Mouse (Mus musculus): ENCODE data around the gene Klhl12.

GRCm38 (mm10) chr1:134484623-134485022 is 29.3 kb downstream of the Klhl12 start:
- TF ChIP-seq MYOG (IDR thresholded peaks at IDR 0.05; ENCODE audit: control insufficient read depth, extremely low read depth, insufficient read length), result no peak
- no peak for TF ChIP-seq USF1 (IDR thresholded peaks at IDR 0.05; ENCODE audit: low read depth)
- TF ChIP-seq CTCF (IDR thresholded peaks at IDR 0.05; ENCODE audit: control insufficient read depth, insufficient read depth, insufficient read length), result no peak
- no peak for TF ChIP-seq MYOD1 (IDR thresholded peaks at IDR 0.05; ENCODE audit: control insufficient read depth, insufficient read length, low read depth)
- no peak for TF ChIP-seq MAX (IDR thresholded peaks at IDR 0.05)
- TF ChIP-seq FOSL1 (IDR thresholded peaks at IDR 0.05; ENCODE audit: insufficient read depth, low read length, poor library complexity, severe bottlenecking), result no peak
- TF ChIP-seq CEBPB (IDR thresholded peaks at IDR 0.05; ENCODE audit: low read depth), result no peak

Data from C2C12 (cell line).